Mouse (Mus musculus): ENCODE measurements at regions not wholly inside any gene's neighbourhood (a gene's known extent, or its start where the extent isn't known, plus 50 kb on each side); places are given as distances from the start of the nearest gene placed in this dataset.

GRCm38 (mm10) chr15:67025746-67026145 lies 525.0 kb upstream of the Lrrc6 start:
- Histone ChIP-seq H3K4me1 (ENCODE audit: control insufficient read depth, insufficient read depth, insufficient read length, low read length) (no peaks in the 10 kb centered on the region), H3K4me3 (ENCODE audit: insufficient read depth, low read depth, low read length) (no peak overlapping the region), H3K27ac (replicated peaks; ENCODE audit: low read depth, low read length) (no peak overlapping the region)

- no peak overlapping the region for H3K27ac ChIP-seq (replicated peaks; ENCODE audit: low read depth, low read length)
- no peak overlapping the region for H3K4me3 ChIP-seq (ENCODE audit: insufficient read depth, low read depth, low read length)
- H3K4me1 ChIP-seq (ENCODE audit: control insufficient read depth, insufficient read depth, insufficient read length, low read length) = peaks cover 4% of the 10 kb centered on the region
Measured at GRCm38 (mm10) chr15:67024386-67024785, 523.7 kb upstream of the Lrrc6 start.

- Histone ChIP-seq H3K4me1 (ENCODE audit: control insufficient read depth, insufficient read depth, insufficient read length, low read length) (peaks cover 10% of the 10 kb centered on the region), H3K27ac (replicated peaks; ENCODE audit: low read depth, low read length) (no peak overlapping the region), H3K4me3 (ENCODE audit: insufficient read depth, low read depth, low read length) (no peak overlapping the region)
Measured at GRCm38 (mm10) chr15:67023081-67023480, 522.4 kb upstream of the Lrrc6 start.

- Histone ChIP-seq H3K4me1 (ENCODE audit: control insufficient read depth, insufficient read depth, insufficient read length, low read length) (peaks cover 10% of the 10 kb centered on the region), H3K4me3 (ENCODE audit: insufficient read depth, low read depth, low read length) (no peak overlapping the region), H3K27ac (replicated peaks; ENCODE audit: low read depth, low read length) (no peak overlapping the region)
Measured at GRCm38 (mm10) chr15:67021391-67021790, 520.7 kb upstream of the Lrrc6 start.

- H3K4me1 ChIP-seq (ENCODE audit: control insufficient read depth, insufficient read depth, insufficient read length, low read length) = peaks cover 10% of the 10 kb centered on the region
- H3K4me3 ChIP-seq (ENCODE audit: insufficient read depth, low read depth, low read length) = no peak overlapping the region
- H3K27ac ChIP-seq (replicated peaks; ENCODE audit: low read depth, low read length) = no peak overlapping the region
Measured at GRCm38 (mm10) chr15:67019891-67020290, 519.2 kb upstream of the Lrrc6 start.

- H3K4me3 ChIP-seq (ENCODE audit: insufficient read depth, low read depth, low read length) = no peak overlapping the region
- H3K27ac ChIP-seq (replicated peaks; ENCODE audit: low read depth, low read length) = no peak overlapping the region
- H3K4me1 ChIP-seq (ENCODE audit: control insufficient read depth, insufficient read depth, insufficient read length, low read length) = peaks cover 10% of the 10 kb centered on the region
Measured at GRCm38 (mm10) chr15:67019194-67019661, 518.5 kb upstream of the Lrrc6 start.

Data from brown adipose tissue, adult 24 weeks (tissue).